Mouse (Mus musculus) cerebellum, adult 2 months (tissue): ENCODE data around the gene Gm12166. TPM values are rescaled to one million over a fixed set of nuclear protein-coding genes. Genes with fewer than 3 reads are reported as not detected.

Experiments used
- DNase-seq, 2 experiments: peaks; one replicate each; pipeline ENCODE4 v3.0.0; 2021
- H3K27ac ChIP-seq: fragments of 200-500 bp; 2 replicates; pipeline ENCODE4 v1.5.1; 2012; ENCODE audit warnings: low read length, control low read depth, inconsistent platforms; ENCODE audit not compliant: insufficient read depth
- H3K27me3 ChIP-seq: fragments of 200-500 bp; 2 replicates; pipeline ENCODE4 v1.6.1; 2012; ENCODE audit warnings: inconsistent platforms, mild to moderate bottlenecking, low read length, moderate library complexity; ENCODE audit not compliant: control insufficient read depth, insufficient read depth
- H3K4me1 ChIP-seq: fragments of 200-500 bp; 2 replicates; pipeline ENCODE4 v1.6.1; 2011; ENCODE audit warnings: low read length; ENCODE audit not compliant: control insufficient read depth, insufficient read depth
- H3K4me3 ChIP-seq: fragments of 200-500 bp; replicated peaks from 2 replicates; pipeline ENCODE3; 2011; ENCODE audit warnings: mild to moderate bottlenecking, low read depth, low read length, control low read depth; ENCODE audit not compliant: insufficient read depth
- CTCF ChIP-seq: fragments of 200-500 bp; IDR thresholded peaks from 2 replicates; pipeline ENCODE4 v1.5.1; 2011; ENCODE audit warnings: low read depth, mild to moderate bottlenecking, control low read depth, low read length, moderate library complexity, borderline replicate concordance; ENCODE audit not compliant: insufficient read depth
- POLR2A ChIP-seq: fragments of 200-500 bp; IDR thresholded peaks from 2 replicates; pipeline ENCODE4 v1.6.1; 2011; ENCODE audit warnings: low read length, control low read depth, borderline replicate concordance; ENCODE audit not compliant: insufficient read depth
- WGBS: fragments of 180-500 bp; shearing (Covaris S2); methylation state at CpG from one replicate; pipeline ENCODE4 v1.1.7; 2018; 5-methylcytosine and 5-hydroxymethylcytosine counted together
- polyA plus RNA-seq: library from polyadenylated mRNA; depleted of rRNA; stranded (reverse); fragments of >200 nt; gene quantifications from 2 replicates; pipeline ENCODE4 v1.2.3, GENCODE M21; 2012

Gm12166 gene
- polyA plus RNA-seq, 1 experiment, result 9.0 TPM

GRCm38 (mm10) chr11:46077304-46077703 is 25.2 kb upstream of the Gm12166 start:
- H3K27me3 ChIP-seq, result no peaks in the 10 kb centered on the region
- H3K4me1 ChIP-seq, result no peaks in the 10 kb centered on the region
- H3K27ac ChIP-seq, result no peak overlapping the region
- TF ChIP-seq POLR2A, result no peak
- TF ChIP-seq CTCF, result no peak
- DNase-seq, result no peak
- WGBS, result 96% methylated on average over 5 of the region's 5 CpGs
- H3K4me3 ChIP-seq, result no peak overlapping the region

GRCm38 (mm10) chr11:46076442-46077158 is 24.5 kb upstream of the Gm12166 start:
- Histone ChIP-seq H3K27me3 (no peaks in the 10 kb centered on the region), H3K27ac (no peak overlapping the region), H3K4me1 (no peaks in the 10 kb centered on the region), H3K4me3 (no peak overlapping the region)
- TF ChIP-seq POLR2A, result no peak
- no peak for TF ChIP-seq CTCF
- WGBS, result 86% methylated on average over 11 of the region's 11 CpGs
- DNase-seq, result no peak

GRCm38 (mm10) chr11:46075507-46075906 is 23.4 kb upstream of the Gm12166 start:
- H3K4me1 ChIP-seq, result no peaks in the 10 kb centered on the region
- no peak for DNase-seq
- no peak for TF ChIP-seq CTCF
- no peak for TF ChIP-seq POLR2A
- no peaks in the 10 kb centered on the region for H3K27me3 ChIP-seq
- H3K27ac ChIP-seq, result no peak overlapping the region
- 91% methylated on average over 3 of the region's 3 CpGs for WGBS
- no peak overlapping the region for H3K4me3 ChIP-seq

- H3K27ac ChIP-seq, result no peak overlapping the region
- no peak for DNase-seq
- H3K4me3 ChIP-seq, result no peak overlapping the region
- TF ChIP-seq POLR2A, result no peak
- TF ChIP-seq CTCF, result no peak
- H3K4me1 ChIP-seq, result no peaks in the 10 kb centered on the region
- WGBS, result 78% methylated on average over 17 of the region's 17 CpGs
- H3K27me3 ChIP-seq, result no peaks in the 10 kb centered on the region
Observed at GRCm38 (mm10) chr11:46073850-46074688, 21.9 kb upstream of the Gm12166 start.

GRCm38 (mm10) chr11:46073061-46073849 is 21.1 kb upstream of the Gm12166 start:
- WGBS, result 61% methylated on average over 15 of the region's 15 CpGs
- peak in 1 of 2 experiments; percentile 26 for DNase-seq
- TF ChIP-seq CTCF (no peak), POLR2A (no peak)
- Histone ChIP-seq H3K4me3 (no peak overlapping the region), H3K27ac (no peak overlapping the region), H3K27me3 (no peaks in the 10 kb centered on the region), H3K4me1 (no peaks in the 10 kb centered on the region)

- DNase-seq, result no peak
- Histone ChIP-seq H3K4me1 (no peaks in the 10 kb centered on the region), H3K4me3 (no peak overlapping the region), H3K27me3 (no peaks in the 10 kb centered on the region), H3K27ac (no peak overlapping the region)
- 83% methylated on average over 8 of the region's 8 CpGs for WGBS
- no peak for TF ChIP-seq POLR2A
- TF ChIP-seq CTCF, result no peak
Observed at GRCm38 (mm10) chr11:46072466-46073060, 20.4 kb upstream of the Gm12166 start.

GRCm38 (mm10) chr11:46070789-46071188 is 18.7 kb upstream of the Gm12166 start:
- H3K27ac ChIP-seq, result no peak overlapping the region
- no peak for DNase-seq
- H3K4me1 ChIP-seq, result peaks cover 2% of the 10 kb centered on the region; the same call in 1 of the 2 replicates
- H3K4me3 ChIP-seq, result no peak overlapping the region
- WGBS, result 89% methylated on average over 8 of the region's 8 CpGs
- H3K27me3 ChIP-seq, result no peaks in the 10 kb centered on the region
- TF ChIP-seq POLR2A (no peak), CTCF (no peak)
